Mouse (Mus musculus) T-cell, adult 2 months (primary cell): Measurements from ENCODE around the gene Cacng8.

Experiments used
- DNase-seq: peaks from one replicate; pipeline ENCODE4 v3.0.0; 2022; ENCODE audit warnings: low spot score

Cacng8 gene

GRCm38 (mm10) chr7:3390413-3391080, at the start of gene Cacng8:
Cacng8 (plus strand) TSS chr7:3390683.
- no peak for DNase-seq

- DNase-seq = no peak
These were observed 46.6 kb upstream of the Cacng8 start for GRCm38 (mm10) chr7:3343861-3344260.

- DNase-seq = no peak
These were observed 45.2 kb upstream of the Cacng8 start for GRCm38 (mm10) chr7:3345301-3345700.

GRCm38 (mm10) chr7:3347366-3348287, 42.9 kb upstream of the Cacng8 start:
- no peak for DNase-seq

- DNase-seq = no peak
These were observed 42.2 kb upstream of the Cacng8 start for GRCm38 (mm10) chr7:3348326-3348725.

- DNase-seq = no peak
These were observed 40.7 kb upstream of the Cacng8 start for GRCm38 (mm10) chr7:3349775-3350174.

- no peak for DNase-seq
These were observed 38.9 kb upstream of the Cacng8 start for GRCm38 (mm10) chr7:3351536-3351935.

GRCm38 (mm10) chr7:3354850-3355249, 35.6 kb upstream of the Cacng8 start:
- DNase-seq = no peak

- no peak for DNase-seq
These were observed 29.8 kb upstream of the Cacng8 start for GRCm38 (mm10) chr7:3360678-3361077.

GRCm38 (mm10) chr7:3365547-3366279, 24.8 kb upstream of the Cacng8 start:
- no peak for DNase-seq

- no peak for DNase-seq
These were observed 23.6 kb upstream of the Cacng8 start for GRCm38 (mm10) chr7:3366705-3367516.

GRCm38 (mm10) chr7:3367569-3367968, 22.9 kb upstream of the Cacng8 start:
- DNase-seq = no peak

GRCm38 (mm10) chr7:3368311-3368710, 22.2 kb upstream of the Cacng8 start:
- no peak for DNase-seq

- DNase-seq = no peak
These were observed 21.3 kb upstream of the Cacng8 start for GRCm38 (mm10) chr7:3369189-3369588.

- DNase-seq = no peak
These were observed 20.1 kb upstream of the Cacng8 start for GRCm38 (mm10) chr7:3370407-3370806.

GRCm38 (mm10) chr7:3372376-3372775, 18.1 kb upstream of the Cacng8 start:
- DNase-seq = no peak

GRCm38 (mm10) chr7:3373754-3374153, 16.7 kb upstream of the Cacng8 start:
- DNase-seq = no peak

GRCm38 (mm10) chr7:3376831-3377230, 13.7 kb upstream of the Cacng8 start:
- peak; percentile 6 for DNase-seq

GRCm38 (mm10) chr7:3382123-3382522, 8.4 kb upstream of the Cacng8 start:
- DNase-seq = no peak

- DNase-seq = no peak
These were observed 5.6 kb upstream of the Cacng8 start for GRCm38 (mm10) chr7:3384807-3385319.

GRCm38 (mm10) chr7:3386036-3386730, 4.3 kb upstream of the Cacng8 start:
- DNase-seq = no peak
